Mouse (Mus musculus): ENCODE results near the gene Frmd6. TPM values are rescaled to one million over a fixed set of nuclear protein-coding genes. Genes with fewer than 3 reads are reported as not detected.

Gene Frmd6
- polyA plus RNA-seq, 1 experiment: 3.8 TPM

DNA sequence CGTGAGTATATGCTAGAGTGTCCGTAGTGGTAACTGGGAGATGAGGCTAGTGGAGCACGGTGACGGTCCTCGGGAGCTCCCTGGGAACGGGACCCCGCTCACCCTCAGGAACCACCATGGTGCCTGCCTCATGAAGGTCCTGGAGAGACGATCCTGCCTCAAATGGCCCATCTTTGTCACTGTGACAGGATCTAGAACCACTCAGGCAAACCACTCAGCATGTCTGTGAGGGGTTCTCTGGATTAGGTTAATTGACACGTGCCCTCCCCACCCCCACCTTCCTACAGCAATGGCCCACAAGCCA is 43.6 kb downstream of the Frmd6 start:
- no peak for TF ChIP-seq CTCF (IDR thresholded peaks at IDR 0.05; ENCODE audit: control insufficient read depth, insufficient read depth, low read length)
- no peak for TF ChIP-seq POLR2A (IDR thresholded peaks at IDR 0.05; ENCODE audit: borderline replicate concordance, control insufficient read depth, low read depth, low read length)
- Histone ChIP-seq H3K4me3 (replicated peaks; ENCODE audit: control insufficient read depth, low read depth, low read length) (no peak overlapping the region), H3K4me1 (ENCODE audit: control insufficient read depth, insufficient read depth, low read length) (no peaks in the 10 kb centered on the region; the same call in 1 of the 2 replicates), H3K27ac (ENCODE audit: control insufficient read depth, insufficient read depth, low read depth, low read length, poor library complexity) (no peak overlapping the region)
- 81% methylated on average over 9 of the region's 9 CpGs for WGBS

DNA sequence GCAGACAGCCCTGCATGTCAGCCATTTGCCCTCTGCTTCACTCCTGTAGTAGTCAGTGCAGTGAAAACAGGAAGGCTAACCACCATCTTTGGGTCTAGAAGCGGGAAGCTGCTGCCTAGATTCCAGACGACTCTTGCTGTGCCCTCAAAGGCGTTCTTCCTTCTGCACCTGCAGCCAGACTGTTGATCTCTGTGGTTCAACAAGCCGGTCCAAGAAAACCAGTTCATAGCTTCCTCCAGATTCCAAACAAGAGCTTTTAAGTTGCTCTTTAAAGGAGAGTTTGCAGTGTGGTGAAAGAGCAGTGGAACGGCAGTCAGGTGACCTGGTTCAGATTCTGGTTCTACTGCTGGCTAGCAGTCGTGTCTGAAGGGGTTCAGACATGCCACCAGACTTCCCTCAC is 48.2 kb downstream of the Frmd6 start:
- no peak for TF ChIP-seq POLR2A (IDR thresholded peaks at IDR 0.05; ENCODE audit: borderline replicate concordance, control insufficient read depth, low read depth, low read length)
- TF ChIP-seq CTCF (IDR thresholded peaks at IDR 0.05; ENCODE audit: control insufficient read depth, insufficient read depth, low read length): no peak
- WGBS: 17% methylated on average over 6 of the region's 6 CpGs
- Histone ChIP-seq H3K4me3 (replicated peaks; ENCODE audit: control insufficient read depth, low read depth, low read length) (no peak overlapping the region), H3K4me1 (ENCODE audit: control insufficient read depth, insufficient read depth, low read length) (no peaks in the 10 kb centered on the region; the same call in 1 of the 2 replicates), H3K27ac (ENCODE audit: control insufficient read depth, insufficient read depth, low read depth, low read length, poor library complexity) (no peak overlapping the region)

- Histone ChIP-seq H3K4me3 (replicated peaks; ENCODE audit: control insufficient read depth, low read depth, low read length) (no peak overlapping the region), H3K27ac (ENCODE audit: control insufficient read depth, insufficient read depth, low read depth, low read length, poor library complexity) (no peak overlapping the region), H3K4me1 (ENCODE audit: control insufficient read depth, insufficient read depth, low read length) (peaks cover 2% of the 10 kb centered on the region; the same call in 1 of the 2 replicates)
- no peak for TF ChIP-seq POLR2A (IDR thresholded peaks at IDR 0.05; ENCODE audit: borderline replicate concordance, control insufficient read depth, low read depth, low read length)
- no peak for TF ChIP-seq CTCF (IDR thresholded peaks at IDR 0.05; ENCODE audit: control insufficient read depth, insufficient read depth, low read length)
- WGBS: 90% methylated on average over 21 of the region's 21 CpGs
Measured at GRCm38 (mm10) chr12:70876270-70876998, 51.1 kb downstream of the Frmd6 start.

DNA sequence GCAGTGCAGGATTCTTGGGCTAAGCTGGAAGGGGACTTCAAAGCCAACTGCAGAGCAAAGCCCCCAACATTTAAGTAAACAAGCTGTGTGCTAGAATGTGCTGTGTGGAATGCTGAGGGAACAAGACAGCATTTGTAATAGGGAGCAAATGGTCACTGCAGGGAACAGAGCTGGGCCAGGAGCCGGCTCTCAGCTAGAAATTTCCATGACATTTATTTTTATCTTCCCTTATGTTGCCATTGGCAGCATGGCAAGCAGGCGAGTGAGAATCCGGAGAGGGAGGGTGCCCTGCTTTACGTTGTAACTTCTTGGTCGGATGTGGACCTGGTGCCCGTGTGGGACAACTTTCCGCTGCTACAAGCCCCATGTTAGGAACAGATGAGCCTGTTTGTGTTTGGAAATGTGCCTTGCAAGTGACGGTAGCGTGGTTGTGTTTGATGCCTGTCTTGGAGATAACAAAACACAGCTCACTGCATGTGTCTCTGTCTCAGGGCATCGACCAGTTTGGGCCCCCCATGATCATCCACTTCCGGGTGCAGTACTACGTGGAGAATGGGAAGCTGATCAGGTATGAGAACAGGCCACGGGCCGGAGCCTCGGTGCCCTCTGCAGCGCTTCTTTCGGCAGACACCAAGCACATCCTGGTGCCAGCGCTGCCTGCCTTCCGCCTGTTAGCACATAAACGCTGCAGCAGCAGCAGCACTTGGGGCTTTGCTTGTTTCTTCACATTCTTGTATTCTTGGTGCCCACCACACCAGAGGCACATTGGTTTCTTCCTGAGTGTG is 52.8 kb downstream of the Frmd6 start:
- peaks cover 2% of the 10 kb centered on the region; the same call in 1 of the 2 replicates for H3K4me1 ChIP-seq (ENCODE audit: control insufficient read depth, insufficient read depth, low read length)
- no peak overlapping the region for H3K4me3 ChIP-seq (replicated peaks; ENCODE audit: control insufficient read depth, low read depth, low read length)
- no peak overlapping the region for H3K27ac ChIP-seq (ENCODE audit: control insufficient read depth, insufficient read depth, low read depth, low read length, poor library complexity)
- WGBS: 87% methylated on average over 20 of the region's 20 CpGs
- TF ChIP-seq CTCF (IDR thresholded peaks at IDR 0.05; ENCODE audit: control insufficient read depth, insufficient read depth, low read length) (no peak), POLR2A (IDR thresholded peaks at IDR 0.05; ENCODE audit: borderline replicate concordance, control insufficient read depth, low read depth, low read length) (no peak)

- 26% methylated on average over 9 of the region's 9 CpGs for WGBS
Measured at GRCm38 (mm10) chr12:70880396-70880975, 55.2 kb downstream of the Frmd6 start.

GRCm38 (mm10) chr12:70881340-70881739 is 56.0 kb downstream of the Frmd6 start:
- Histone ChIP-seq H3K4me1 (ENCODE audit: control insufficient read depth, insufficient read depth, low read length) (peaks cover 3% of the 10 kb centered on the region; the same call in 1 of the 2 replicates), H3K4me3 (replicated peaks; ENCODE audit: control insufficient read depth, low read depth, low read length) (no peak overlapping the region), H3K27ac (ENCODE audit: control insufficient read depth, insufficient read depth, low read depth, low read length, poor library complexity) (no peak overlapping the region)
- WGBS: 52% methylated on average over 12 of the region's 12 CpGs
- no peak for TF ChIP-seq POLR2A (IDR thresholded peaks at IDR 0.05; ENCODE audit: borderline replicate concordance, control insufficient read depth, low read depth, low read length)
- no peak for TF ChIP-seq CTCF (IDR thresholded peaks at IDR 0.05; ENCODE audit: control insufficient read depth, insufficient read depth, low read length)

More at GRCm38 (mm10) chr12:70880396-70880975, 55.2 kb downstream of the Frmd6 start:
- Histone ChIP-seq H3K4me1 (ENCODE audit: control insufficient read depth, insufficient read depth, low read length) (peaks cover 2% of the 10 kb centered on the region; the same call in 1 of the 2 replicates), H3K27ac (ENCODE audit: control insufficient read depth, insufficient read depth, low read depth, low read length, poor library complexity) (no peak overlapping the region), H3K4me3 (replicated peaks; ENCODE audit: control insufficient read depth, low read depth, low read length) (no peak overlapping the region)
- TF ChIP-seq CTCF (IDR thresholded peaks at IDR 0.05; ENCODE audit: control insufficient read depth, insufficient read depth, low read length): no peak
- no peak for TF ChIP-seq POLR2A (IDR thresholded peaks at IDR 0.05; ENCODE audit: borderline replicate concordance, control insufficient read depth, low read depth, low read length)

DNA sequence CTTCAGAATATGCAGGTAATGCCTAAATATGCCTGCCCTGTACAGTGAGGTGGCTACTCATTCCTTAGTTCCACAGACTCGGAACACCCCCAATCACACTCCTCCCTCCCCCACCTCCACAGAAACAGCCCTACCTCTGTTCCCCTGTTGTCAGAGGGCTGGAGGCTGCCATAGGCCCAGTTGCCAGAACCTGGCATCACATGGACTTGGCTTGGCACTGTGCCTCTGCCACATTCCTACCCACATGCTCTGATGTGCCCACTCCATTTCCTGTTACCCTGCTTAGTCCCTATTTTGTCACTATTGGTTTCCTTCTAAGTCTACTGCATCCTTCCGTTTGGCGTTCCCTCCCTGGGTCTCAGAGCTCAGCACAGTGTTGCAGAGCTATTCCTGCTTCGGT is 56.5 kb downstream of the Frmd6 start:
- TF ChIP-seq POLR2A (IDR thresholded peaks at IDR 0.05; ENCODE audit: borderline replicate concordance, control insufficient read depth, low read depth, low read length): no peak
- no peak for TF ChIP-seq CTCF (IDR thresholded peaks at IDR 0.05; ENCODE audit: control insufficient read depth, insufficient read depth, low read length)
- Histone ChIP-seq H3K4me1 (ENCODE audit: control insufficient read depth, insufficient read depth, low read length) (peaks cover 3% of the 10 kb centered on the region; the same call in 1 of the 2 replicates), H3K4me3 (replicated peaks; ENCODE audit: control insufficient read depth, low read depth, low read length) (no peak overlapping the region), H3K27ac (ENCODE audit: control insufficient read depth, insufficient read depth, low read depth, low read length, poor library complexity) (no peak overlapping the region)
- 20% methylated on average over 4 of the region's 4 CpGs for WGBS

GRCm38 (mm10) chr12:70883141-70883540 is 57.8 kb downstream of the Frmd6 start:
- Histone ChIP-seq H3K27ac (ENCODE audit: control insufficient read depth, insufficient read depth, low read depth, low read length, poor library complexity) (no peak overlapping the region), H3K4me1 (ENCODE audit: control insufficient read depth, insufficient read depth, low read length) (peaks cover 3% of the 10 kb centered on the region; the same call in 1 of the 2 replicates), H3K4me3 (replicated peaks; ENCODE audit: control insufficient read depth, low read depth, low read length) (no peak overlapping the region)
- WGBS: 80% methylated on average over 14 of the region's 14 CpGs
- TF ChIP-seq CTCF (IDR thresholded peaks at IDR 0.05; ENCODE audit: control insufficient read depth, insufficient read depth, low read length): no peak
- TF ChIP-seq POLR2A (IDR thresholded peaks at IDR 0.05; ENCODE audit: borderline replicate concordance, control insufficient read depth, low read depth, low read length): no peak

Data from bone marrow, adult 2 months (tissue).